Mouse (Mus musculus) embryo, embryonic 10 days (tissue): Measurements from ENCODE around the gene Kcnk7.
A peak's percentile ranks its signal among the peaks of the same experiment; 100 is the strongest.

Experiments used
- DNase-seq: peaks from one replicate; pipeline ENCODE4 v3.0.0-alpha.2; 2015; ENCODE audit warnings: low spot score

Kcnk7 gene

DNA sequence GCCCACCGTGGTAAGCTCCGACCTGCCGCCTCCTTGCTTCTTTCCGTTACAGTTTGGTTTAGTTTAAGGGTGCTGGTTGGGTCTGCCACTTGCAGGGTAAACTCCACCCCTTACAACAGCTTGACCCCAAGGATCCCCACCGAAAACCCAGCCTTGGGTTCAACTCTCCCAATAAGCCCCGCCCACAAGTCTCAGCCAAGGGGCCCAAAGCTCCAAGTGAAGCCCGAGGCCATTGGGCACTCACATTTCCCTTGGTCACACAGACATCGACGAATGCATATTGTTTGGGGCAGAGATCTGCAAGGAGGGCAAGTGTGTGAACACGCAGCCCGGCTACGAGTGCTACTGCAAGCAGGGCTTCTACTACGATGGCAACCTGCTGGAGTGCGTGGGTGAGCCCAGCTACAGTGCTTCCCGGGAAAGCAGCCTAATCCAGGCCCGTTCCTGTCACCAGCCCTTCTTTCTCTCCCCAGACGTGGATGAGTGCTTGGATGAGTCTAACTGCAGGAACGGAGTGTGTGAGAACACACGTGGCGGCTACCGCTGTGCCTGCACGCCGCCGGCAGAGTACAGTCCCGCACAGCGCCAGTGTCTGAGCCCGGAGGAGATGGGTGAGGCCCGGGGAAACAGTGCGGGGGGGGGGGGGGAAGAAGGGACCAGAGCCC lies 52.3 kb downstream of the Kcnk7 start:
- peak; percentile 39 for DNase-seq
